Mouse (Mus musculus): ENCODE measurements around the gene Uqcc3. TPM values are rescaled to one million over a fixed set of nuclear protein-coding genes. Genes with fewer than 3 reads are reported as not detected.
"Not testable (repeated sequence)": the region's sequence is repeated elsewhere in the genome, so short reads cannot be mapped to it uniquely, and the experiment has no call there.

The Uqcc3 gene
- total RNA-seq, 2 experiments from 2014 or later = 50.8 to 57.0 TPM

GRCm38 (mm10) chr19:8895397-8895960 lies 14.8 kb upstream of the Uqcc3 start:
- DNase-seq = no peak

GRCm38 (mm10) chr19:8892829-8893766 lies 12.4 kb upstream of the Uqcc3 start, which contains the start of gene Ints5:
Ints5 (plus strand) TSS chr19:8893005.
- DNase-seq = peak; percentile 78

- DNase-seq = peak; percentile 93
Observed at GRCm38 (mm10) chr19:8888511-8889385, 8.0 kb upstream of the Uqcc3 start, which contains the start of the genes 1810009A15Rik and Gm49416. 1810009A15Rik (plus strand) TSS chr19:8888853. Gm49416 (plus strand) TSS chr19:8888926.

GRCm38 (mm10) chr19:8887585-8888463 lies 7.1 kb upstream of the Uqcc3 start:
- no peak for DNase-seq

- DNase-seq = no peak
Observed at GRCm38 (mm10) chr19:8886916-8887584, 6.3 kb upstream of the Uqcc3 start.

- DNase-seq = no peak
Observed at GRCm38 (mm10) chr19:8883616-8884015, 2.9 kb upstream of the Uqcc3 start, which contains the start of the genes Lbhd1 and Gm49403. Lbhd1 (plus strand) TSS chr19:8883732. Gm49403 (plus strand) TSS chr19:8883930.

- DNase-seq = no peak
Observed at GRCm38 (mm10) chr19:8881034-8881392, 290 bp upstream of the Uqcc3 start.

- no peak for DNase-seq
Observed at GRCm38 (mm10) chr19:8875031-8875430, 5.7 kb downstream of the Uqcc3 start.

GRCm38 (mm10) chr19:8872266-8872840 lies 8.4 kb downstream of the Uqcc3 start:
- DNase-seq = no peak

- DNase-seq = peak; percentile 98
Observed at GRCm38 (mm10) chr19:8871267-8872186, 9.2 kb downstream of the Uqcc3 start, which contains the start of gene Ubxn1. Ubxn1 (plus strand) TSS chr19:8871496.

GRCm38 (mm10) chr19:8870838-8871237 lies 9.9 kb downstream of the Uqcc3 start:
- DNase-seq = no peak

GRCm38 (mm10) chr19:8870381-8870780 lies 10.3 kb downstream of the Uqcc3 start:
- not testable (repeated sequence) for DNase-seq

- DNase-seq = no peak
Observed at GRCm38 (mm10) chr19:8864265-8864664, 16.5 kb downstream of the Uqcc3 start.

- DNase-seq = no peak
Observed at GRCm38 (mm10) chr19:8859018-8859417, 21.7 kb downstream of the Uqcc3 start.

- DNase-seq = no peak
Observed at GRCm38 (mm10) chr19:8857689-8858088, 23.0 kb downstream of the Uqcc3 start.

GRCm38 (mm10) chr19:8853117-8853516 lies 27.6 kb downstream of the Uqcc3 start:
- DNase-seq = no peak

GRCm38 (mm10) chr19:8852236-8852928 lies 28.3 kb downstream of the Uqcc3 start:
- peak; percentile 70 for DNase-seq

- no peak for DNase-seq
Observed at GRCm38 (mm10) chr19:8851639-8852038, 29.1 kb downstream of the Uqcc3 start.

Measured in gastrocnemius, postnatal 25 days (tissue).